Mouse (Mus musculus): ENCODE data around the gene Otud1.

Otud1 gene

DNA sequence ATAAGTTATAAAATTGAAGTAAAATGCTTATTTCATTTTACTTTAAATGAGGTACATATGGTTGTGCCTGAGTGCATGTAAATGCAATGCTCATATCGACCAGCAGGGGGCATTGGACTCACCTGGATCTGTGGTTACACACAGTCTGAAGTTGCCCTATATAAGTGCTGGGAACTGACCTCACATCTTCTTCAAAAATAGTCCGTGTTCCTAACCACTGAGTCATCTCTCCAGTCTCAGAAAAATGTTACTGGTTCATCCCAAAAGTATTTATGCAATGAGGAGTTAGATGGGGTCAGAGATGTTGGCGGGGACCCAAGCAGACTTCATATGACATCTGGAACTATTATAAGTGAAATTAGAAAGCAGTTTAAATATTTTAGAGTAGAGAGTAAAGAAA is 25.4 kb downstream of the Otud1 start:
- DNase-seq: no peak

DNA sequence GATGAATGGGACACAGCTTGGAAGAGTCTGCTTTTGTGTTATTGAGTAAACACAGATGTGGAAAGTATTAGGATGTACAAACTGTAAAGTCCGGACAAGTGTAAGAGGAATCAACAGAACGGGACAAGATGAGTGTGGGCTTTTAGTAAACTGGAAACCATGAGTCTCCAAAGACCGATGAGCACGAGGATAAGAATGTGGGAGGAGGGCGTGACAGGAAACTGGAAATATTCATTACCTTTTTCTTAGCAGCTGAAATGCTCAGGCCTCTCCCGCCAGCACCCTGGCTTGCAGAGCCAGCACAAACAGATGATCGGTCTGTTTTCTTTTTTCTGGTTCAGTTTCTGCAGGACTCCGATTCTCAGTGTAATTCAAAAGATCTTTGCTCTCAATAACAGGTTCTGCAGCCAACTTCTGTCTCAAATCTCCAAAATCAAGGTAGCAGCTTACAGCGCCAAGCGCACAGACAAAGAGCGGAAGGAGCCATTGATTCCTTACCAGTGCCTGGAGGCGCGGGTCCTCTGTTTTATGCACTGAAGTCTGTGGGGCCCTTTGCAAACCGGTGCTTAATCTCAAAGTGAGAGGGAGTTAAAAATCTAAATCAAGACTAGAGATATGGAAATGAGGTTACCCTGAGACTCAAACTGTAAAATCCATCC is 28.1 kb downstream of the Otud1 start:
- no peak for DNase-seq

DNA sequence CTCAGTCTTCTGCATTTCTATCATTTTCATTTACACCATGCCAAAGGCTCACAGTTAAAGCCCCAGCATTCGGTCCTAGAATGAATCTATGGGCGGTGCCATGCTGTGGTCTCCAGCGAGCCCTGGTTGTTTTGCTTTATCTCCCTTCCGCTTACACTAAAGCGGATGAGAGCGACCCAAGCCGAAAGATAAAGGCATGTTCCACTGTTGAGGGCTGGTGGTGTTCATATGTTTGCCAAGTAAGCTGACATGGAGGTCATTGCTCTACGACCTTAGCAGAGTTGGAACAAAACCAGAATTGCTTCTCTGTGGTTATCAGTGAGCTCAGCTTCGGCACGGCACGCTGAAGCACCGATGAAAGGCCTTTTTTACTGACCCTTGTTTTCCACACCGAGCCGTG is 32.5 kb downstream of the Otud1 start:
- no peak for DNase-seq

DNA sequence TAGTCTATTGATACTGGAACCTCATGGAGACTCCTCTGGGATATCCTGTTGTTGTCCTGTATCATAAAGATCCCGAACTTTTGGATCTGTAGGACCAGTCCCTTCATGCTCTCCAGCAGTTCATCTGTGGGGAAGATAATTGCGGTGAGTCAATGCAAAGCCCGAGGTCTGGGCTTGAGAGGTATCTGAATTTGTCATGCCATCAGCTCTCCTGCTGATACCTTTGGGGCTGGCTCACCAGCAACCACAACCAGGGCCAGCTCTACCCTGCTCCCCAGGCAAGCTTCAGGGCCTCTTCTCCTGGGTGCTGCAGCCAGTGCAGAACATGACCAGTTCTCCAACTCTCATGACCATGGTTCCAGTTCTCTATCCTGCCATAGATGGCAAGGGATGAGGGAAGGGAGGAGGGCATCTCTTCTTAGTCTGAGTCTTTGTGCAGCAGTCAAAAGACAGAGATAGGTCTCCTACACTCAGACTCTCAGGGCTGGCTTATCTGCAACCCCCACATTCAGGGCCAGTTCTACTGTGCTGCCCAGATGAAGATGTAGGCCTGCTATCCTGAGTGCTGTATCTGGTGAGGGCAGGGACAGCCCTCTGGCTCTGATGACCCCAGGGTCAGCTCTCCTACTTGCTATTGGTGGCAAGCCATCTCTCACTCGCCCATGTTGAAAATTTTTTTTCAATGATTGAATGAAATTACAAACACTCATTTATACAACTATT is 42.2 kb downstream of the Otud1 start:
- DNase-seq: no peak

DNA sequence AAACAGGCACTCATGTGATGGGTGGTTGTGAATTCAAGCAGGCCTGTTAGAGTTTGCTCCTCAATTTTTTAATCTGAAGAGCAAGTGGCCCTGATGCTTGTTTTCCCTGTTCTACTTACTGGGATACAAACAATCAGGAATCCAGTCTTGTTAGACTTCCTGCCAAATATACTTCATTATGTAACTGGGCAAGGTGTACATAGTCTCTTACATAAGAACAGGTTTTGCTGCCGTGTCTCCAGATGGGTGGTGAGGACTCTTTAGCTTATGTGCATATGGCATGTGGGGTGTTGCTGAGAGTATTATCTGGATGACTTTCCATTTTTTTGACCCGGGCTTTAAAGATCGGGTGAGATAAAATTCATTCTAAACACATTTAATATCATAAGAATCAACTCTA is 43.8 kb downstream of the Otud1 start:
- no peak for DNase-seq

DNA sequence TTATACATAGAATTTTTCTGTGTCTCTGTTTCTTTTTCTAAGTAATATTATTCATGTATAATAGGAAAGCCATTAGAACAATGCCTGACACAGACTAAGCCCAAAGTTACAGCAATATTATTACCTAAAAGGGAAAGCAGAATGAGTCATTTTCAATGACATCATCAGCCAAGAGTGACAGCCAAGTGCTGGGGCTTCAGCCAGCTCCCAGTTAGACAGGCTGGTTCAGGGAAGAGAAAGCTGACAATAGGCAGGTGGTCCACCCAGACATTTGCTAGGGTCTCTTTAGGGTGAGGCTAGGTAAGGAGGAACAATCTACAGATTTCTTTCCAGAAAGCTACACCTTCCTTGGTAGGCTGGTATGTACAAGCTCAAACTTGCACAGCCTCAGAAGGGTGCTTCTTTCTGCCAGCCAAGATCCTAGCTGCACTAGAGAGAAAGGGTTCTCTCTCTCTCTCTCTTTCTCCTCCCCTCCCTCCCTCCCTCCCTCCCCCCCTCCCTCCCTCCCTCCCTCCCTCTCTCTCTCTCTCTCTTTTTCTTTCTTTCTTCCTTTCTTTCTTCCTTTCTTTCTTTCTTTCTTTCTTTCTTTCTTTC is 45.6 kb downstream of the Otud1 start:
- no peak for DNase-seq

DNA sequence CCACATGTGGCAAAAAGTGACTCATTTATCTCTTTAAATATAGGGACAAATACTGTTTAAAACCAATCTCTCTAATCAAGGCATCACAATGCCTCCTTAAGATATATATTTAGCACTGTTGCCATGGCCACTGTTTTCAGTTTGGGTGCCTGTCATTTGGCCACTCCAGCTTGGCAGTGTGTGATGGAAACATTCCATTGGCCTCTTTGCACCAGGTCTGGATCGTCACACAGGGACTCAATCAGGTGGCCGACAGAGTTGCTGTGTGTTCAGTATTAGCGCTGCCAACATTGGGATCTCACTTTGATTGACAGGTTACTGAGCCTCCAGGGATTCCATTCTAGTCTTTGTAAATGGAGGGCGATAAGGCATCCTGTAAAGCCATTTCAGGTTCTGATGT is 46.1 kb downstream of the Otud1 start:
- no peak for DNase-seq

DNA sequence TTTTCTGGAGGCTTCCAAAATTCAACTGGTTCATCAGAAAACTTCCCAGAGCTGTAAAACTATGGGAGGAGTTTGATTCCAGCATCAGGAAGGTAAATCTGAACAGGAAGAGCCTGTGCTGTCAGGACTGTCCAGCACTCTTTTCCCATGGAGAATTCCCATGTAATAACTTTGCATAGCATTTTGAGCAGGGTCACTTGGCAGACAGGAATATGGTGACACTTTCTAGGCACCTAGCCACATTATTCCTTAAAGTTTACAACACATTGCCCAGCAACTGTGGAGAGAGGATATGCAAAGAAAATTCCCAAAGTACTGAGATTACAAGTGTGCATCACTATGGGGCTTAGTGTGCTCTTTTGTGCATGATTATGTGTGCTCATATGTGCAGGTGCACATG is 46.7 kb downstream of the Otud1 start:
- DNase-seq: no peak

DNA sequence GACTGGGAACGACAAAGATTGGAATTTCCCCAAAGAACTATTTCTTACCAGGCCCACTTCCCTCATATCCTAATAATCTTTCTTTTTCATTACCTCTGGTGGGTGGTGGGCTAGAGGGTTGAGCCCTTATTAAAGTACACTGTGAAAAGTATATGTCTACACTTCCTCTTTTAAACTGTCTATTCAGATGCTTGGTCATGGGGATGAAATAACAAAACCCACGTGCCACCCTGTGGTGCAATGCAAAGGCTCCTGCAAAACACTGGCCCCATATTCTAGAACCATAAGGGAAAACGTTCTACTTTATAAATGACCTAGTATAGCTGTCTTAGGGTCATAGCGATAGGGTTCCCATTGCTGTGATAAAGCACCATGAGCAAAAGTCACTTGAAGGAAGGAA is 49.3 kb downstream of the Otud1 start:
- no peak for DNase-seq

Data from retina, postnatal 1 day (tissue).